Mouse (Mus musculus) embryonic facial prominence, embryonic 15.5 days (tissue): ENCODE measurements around the gene Dnajc8. TPM values are rescaled to one million over a fixed set of nuclear protein-coding genes. Genes with fewer than 3 reads are reported as not detected.

Source experiments
- ATAC-seq: fragments of 200-750 bp; cut with Nextera tagmentation; 2 replicates; pipeline ENCODE4 v1.8.0; 2017; ENCODE audit warnings: low read depth, moderate TSS enrichment; ENCODE audit not compliant: insufficient number of reproducible peaks, low FRiP score, low TSS enrichment
- H3K27ac ChIP-seq: fragments of 300-500 bp; sonication (generic); replicated peaks from 2 replicates; pipeline ENCODE4 v1.5.1; 2015; ENCODE audit warnings: mild to moderate bottlenecking, inconsistent platforms
- H3K27me3 ChIP-seq: fragments of 300-500 bp; sonication (generic); 2 replicates; pipeline ENCODE4 v1.6.1; 2015; ENCODE audit warnings: inconsistent platforms
- H3K36me3 ChIP-seq: fragments of 300-500 bp; sonication (generic); 2 replicates; pipeline ENCODE4 v1.6.1; 2015; ENCODE audit warnings: mild to moderate bottlenecking, inconsistent platforms
- H3K4me1 ChIP-seq: fragments of 300-500 bp; sonication (generic); 2 replicates; pipeline ENCODE4 v1.6.1; 2015; ENCODE audit warnings: inconsistent platforms
- H3K4me2 ChIP-seq: fragments of 300-500 bp; sonication (generic); replicated peaks from 2 replicates; pipeline ENCODE4 v1.6.1; 2015; ENCODE audit warnings: mild to moderate bottlenecking, inconsistent platforms
- H3K4me3 ChIP-seq: fragments of 300-500 bp; sonication (generic); replicated peaks from 2 replicates; pipeline ENCODE4 v1.5.1; 2015; ENCODE audit warnings: mild to moderate bottlenecking, inconsistent platforms
- H3K9ac ChIP-seq: fragments of 300-500 bp; sonication (generic); 2 replicates; pipeline ENCODE4 v1.6.1; 2015; ENCODE audit warnings: inconsistent platforms
- H3K9me3 ChIP-seq: fragments of 300-500 bp; sonication (generic); replicated peaks from 2 replicates; pipeline ENCODE4 v1.6.1; 2016; ENCODE audit warnings: inconsistent platforms
- WGBS: fragments of 180-500 bp; shearing (Covaris S2); methylation state at CpG from one replicate; pipeline ENCODE4 v1.1.7; 2015; 5-methylcytosine and 5-hydroxymethylcytosine counted together
- polyA plus RNA-seq: library from polyadenylated mRNA; unstranded; fragments of >200 nt; fragmentation: Nextera tagmentation; extraction: Ambion mirVana; gene quantifications from 2 replicates; pipeline ENCODE4 v1.2.1, GENCODE M21; 2015

Dnajc8 gene
- polyA plus RNA-seq, 1 experiment from 2014 or later = 149 TPM

GRCm38 (mm10) chr4:132573327-132573726, 38.0 kb downstream of the Dnajc8 start:
- 41% methylated on average over 11 of the region's 11 CpGs for WGBS

GRCm38 (mm10) chr4:132574809-132575347, 39.5 kb downstream of the Dnajc8 start:
- Histone ChIP-seq H3K36me3 (no peaks in the 10 kb centered on the region), H3K4me2 (no peak overlapping the region), H3K9ac (no peak overlapping the region), H3K9me3 (no peaks in the 10 kb centered on the region), H3K27me3 (no peaks in the 10 kb centered on the region), H3K4me1 (no peaks in the 10 kb centered on the region), H3K27ac (no peak overlapping the region), H3K4me3 (no peak overlapping the region)
- no peak for ATAC-seq
- 80% methylated on average over 1 of the region's 1 CpGs for WGBS

More at GRCm38 (mm10) chr4:132573327-132573726, 38.0 kb downstream of the Dnajc8 start:
- H3K27ac ChIP-seq = no peak overlapping the region
- no peak overlapping the region for H3K4me2 ChIP-seq
- H3K27me3 ChIP-seq = no peaks in the 10 kb centered on the region
- H3K4me1 ChIP-seq = no peaks in the 10 kb centered on the region
- no peak overlapping the region for H3K4me3 ChIP-seq
- H3K9ac ChIP-seq = no peak overlapping the region
- ATAC-seq = no peak
- no peaks in the 10 kb centered on the region for H3K9me3 ChIP-seq
- H3K36me3 ChIP-seq = no peaks in the 10 kb centered on the region

- no peaks in the 10 kb centered on the region for H3K27me3 ChIP-seq
- no peak overlapping the region for H3K9ac ChIP-seq
- H3K4me3 ChIP-seq = no peak overlapping the region
- H3K4me1 ChIP-seq = 0 out of 2 replicates have a peak, but pooled peaks cover 3% of the 10 kb centered on the region
- no peak for ATAC-seq
- H3K9me3 ChIP-seq = no peaks in the 10 kb centered on the region
- H3K4me2 ChIP-seq = no peak overlapping the region
- WGBS = 69% methylated on average over 3 of the region's 3 CpGs
- no peak overlapping the region for H3K27ac ChIP-seq
- no peaks in the 10 kb centered on the region for H3K36me3 ChIP-seq
These were observed 48.4 kb downstream of the Dnajc8 start for GRCm38 (mm10) chr4:132583781-132584180.

- no peak for ATAC-seq
- H3K9me3 ChIP-seq = no peaks in the 10 kb centered on the region
- no peak overlapping the region for H3K4me3 ChIP-seq
- no peak overlapping the region for H3K27ac ChIP-seq
- H3K9ac ChIP-seq = no peak overlapping the region
- WGBS = 82% methylated on average over 2 of the region's 2 CpGs
- no peaks in the 10 kb centered on the region for H3K36me3 ChIP-seq
- H3K4me2 ChIP-seq = no peak overlapping the region
- no peaks in the 10 kb centered on the region for H3K27me3 ChIP-seq
- H3K4me1 ChIP-seq = 0 out of 2 replicates have a peak, but pooled peaks cover 3% of the 10 kb centered on the region
These were observed 49.6 kb downstream of the Dnajc8 start for GRCm38 (mm10) chr4:132584975-132585374.

- ATAC-seq = no peak
- H3K36me3 ChIP-seq = no peaks in the 10 kb centered on the region
- WGBS = 96% methylated on average over 4 of the region's 4 CpGs
- no peaks in the 10 kb centered on the region for H3K27me3 ChIP-seq
- H3K27ac ChIP-seq = no peak overlapping the region
- H3K4me2 ChIP-seq = no peak overlapping the region
- no peaks in the 10 kb centered on the region for H3K9me3 ChIP-seq
- H3K4me1 ChIP-seq = 0 out of 2 replicates have a peak, but pooled peaks cover 3% of the 10 kb centered on the region
- no peak overlapping the region for H3K9ac ChIP-seq
- no peak overlapping the region for H3K4me3 ChIP-seq
These were observed 50.9 kb downstream of the Dnajc8 start for GRCm38 (mm10) chr4:132586282-132586681.

GRCm38 (mm10) chr4:132588512-132588911, 53.2 kb downstream of the Dnajc8 start:
- ATAC-seq = no peak
- WGBS = 57% methylated on average over 3 of the region's 3 CpGs
- H3K27ac ChIP-seq = no peak overlapping the region
- H3K4me3 ChIP-seq = no peak overlapping the region
- H3K36me3 ChIP-seq = no peaks in the 10 kb centered on the region
- H3K4me1 ChIP-seq = no peaks in the 10 kb centered on the region
- no peak overlapping the region for H3K4me2 ChIP-seq
- H3K9ac ChIP-seq = no peak overlapping the region
- H3K27me3 ChIP-seq = no peaks in the 10 kb centered on the region
- no peaks in the 10 kb centered on the region for H3K9me3 ChIP-seq

GRCm38 (mm10) chr4:132590642-132591041, 55.3 kb downstream of the Dnajc8 start:
- no peak overlapping the region for H3K9ac ChIP-seq
- no peak overlapping the region for H3K27ac ChIP-seq
- no peak overlapping the region for H3K4me3 ChIP-seq
- H3K27me3 ChIP-seq = no peaks in the 10 kb centered on the region
- H3K4me2 ChIP-seq = no peak overlapping the region
- no peak for ATAC-seq
- 81% methylated on average over 10 of the region's 10 CpGs for WGBS
- H3K36me3 ChIP-seq = no peaks in the 10 kb centered on the region
- no peaks in the 10 kb centered on the region for H3K4me1 ChIP-seq
- H3K9me3 ChIP-seq = no peaks in the 10 kb centered on the region

GRCm38 (mm10) chr4:132592958-132593357, 57.6 kb downstream of the Dnajc8 start:
- 86% methylated on average over 9 of the region's 9 CpGs for WGBS
- no peaks in the 10 kb centered on the region for H3K9me3 ChIP-seq
- H3K27me3 ChIP-seq = no peaks in the 10 kb centered on the region
- no peak overlapping the region for H3K4me3 ChIP-seq
- H3K27ac ChIP-seq = no peak overlapping the region
- no peaks in the 10 kb centered on the region for H3K4me1 ChIP-seq
- ATAC-seq = no peak
- no peak overlapping the region for H3K4me2 ChIP-seq
- H3K36me3 ChIP-seq = no peaks in the 10 kb centered on the region
- no peak overlapping the region for H3K9ac ChIP-seq

GRCm38 (mm10) chr4:132594191-132594590, 58.8 kb downstream of the Dnajc8 start:
- WGBS = 32% methylated on average over 4 of the region's 4 CpGs
- H3K9me3 ChIP-seq = no peaks in the 10 kb centered on the region
- H3K27me3 ChIP-seq = no peaks in the 10 kb centered on the region
- no peak overlapping the region for H3K4me2 ChIP-seq
- H3K4me1 ChIP-seq = no peaks in the 10 kb centered on the region
- no peak for ATAC-seq
- H3K27ac ChIP-seq = no peak overlapping the region
- H3K36me3 ChIP-seq = no peaks in the 10 kb centered on the region
- no peak overlapping the region for H3K9ac ChIP-seq
- H3K4me3 ChIP-seq = no peak overlapping the region

- no peak for ATAC-seq
- H3K4me2 ChIP-seq = no peak overlapping the region
- H3K4me3 ChIP-seq = no peak overlapping the region
- WGBS = 84% methylated on average over 2 of the region's 2 CpGs
- H3K4me1 ChIP-seq = no peaks in the 10 kb centered on the region
- no peak overlapping the region for H3K27ac ChIP-seq
- no peaks in the 10 kb centered on the region for H3K27me3 ChIP-seq
- no peaks in the 10 kb centered on the region for H3K36me3 ChIP-seq
- no peaks in the 10 kb centered on the region for H3K9me3 ChIP-seq
- no peak overlapping the region for H3K9ac ChIP-seq
These were observed 63.5 kb downstream of the Dnajc8 start for GRCm38 (mm10) chr4:132598861-132599260.

GRCm38 (mm10) chr4:132599764-132600163, 64.4 kb downstream of the Dnajc8 start:
- 71% methylated on average over 3 of the region's 3 CpGs for WGBS
- H3K4me2 ChIP-seq = no peak overlapping the region
- no peaks in the 10 kb centered on the region for H3K9me3 ChIP-seq

GRCm38 (mm10) chr4:132600465-132600864, 65.1 kb downstream of the Dnajc8 start:
- Histone ChIP-seq H3K4me1 (no peaks in the 10 kb centered on the region), H3K4me3 (no peak overlapping the region), H3K36me3 (no peaks in the 10 kb centered on the region), H3K9ac (no peak overlapping the region), H3K27me3 (no peaks in the 10 kb centered on the region), H3K27ac (no peak overlapping the region), H3K4me2 (no peak overlapping the region), H3K9me3 (no peaks in the 10 kb centered on the region)
- WGBS = 85% methylated on average over 6 of the region's 6 CpGs
- no peak for ATAC-seq

More at GRCm38 (mm10) chr4:132599764-132600163, 64.4 kb downstream of the Dnajc8 start:
- H3K27ac ChIP-seq = no peak overlapping the region
- H3K27me3 ChIP-seq = no peaks in the 10 kb centered on the region
- H3K4me1 ChIP-seq = no peaks in the 10 kb centered on the region
- no peaks in the 10 kb centered on the region for H3K36me3 ChIP-seq
- no peak for ATAC-seq
- no peak overlapping the region for H3K9ac ChIP-seq
- H3K4me3 ChIP-seq = no peak overlapping the region
